Mouse (Mus musculus) forebrain, embryonic 16.5 days (tissue): ENCODE data around the gene Abhd10. TPM values are rescaled to one million over a fixed set of nuclear protein-coding genes. Genes with fewer than 3 reads are reported as not detected.

Source experiments
- ATAC-seq: fragments of 200-750 bp; cut with Nextera tagmentation; 2 replicates; pipeline ENCODE4 v1.8.0; 2017; ENCODE audit warnings: mild to moderate bottlenecking, moderate library complexity
- H3K27ac ChIP-seq: fragments of 300-500 bp; sonication (generic); 2 replicates; pipeline ENCODE4 v1.5.1; 2014; ENCODE audit warnings: low read length, control low read depth
- H3K27me3 ChIP-seq: fragments of 300-500 bp; sonication (generic); replicated peaks from 2 replicates; pipeline ENCODE4 v1.6.1; 2014; ENCODE audit warnings: low read length; ENCODE audit not compliant: control insufficient read depth, insufficient read depth
- H3K36me3 ChIP-seq: fragments of 300-500 bp; sonication (generic); 2 replicates; pipeline ENCODE4 v1.6.1; 2014; ENCODE audit not compliant: control insufficient read depth, insufficient read depth
- H3K4me1 ChIP-seq: fragments of 300-500 bp; sonication (generic); replicated peaks from 2 replicates; pipeline ENCODE4 v1.6.1; 2014; ENCODE audit warnings: low read length; ENCODE audit not compliant: control insufficient read depth, insufficient read depth
- H3K4me2 ChIP-seq: fragments of 300-500 bp; sonication (generic); 2 replicates; pipeline ENCODE4 v1.6.1; 2014; ENCODE audit warnings: mild to moderate bottlenecking, low read length, control low read depth
- H3K4me3 ChIP-seq: fragments of 300-500 bp; sonication (generic); replicated peaks from 2 replicates; pipeline ENCODE4 v1.5.1; 2014; ENCODE audit warnings: mild to moderate bottlenecking, low read length, control low read depth
- H3K9ac ChIP-seq: fragments of 300-500 bp; sonication (generic); replicated peaks from 2 replicates; pipeline ENCODE4 v1.6.1; 2014; ENCODE audit warnings: low read depth, low read length, control low read depth
- H3K9me3 ChIP-seq: fragments of 300-500 bp; sonication (generic); 2 replicates; pipeline ENCODE4 v1.6.1; 2016; ENCODE audit warnings: low read length; ENCODE audit not compliant: control insufficient read depth
- WGBS: fragments of 180-500 bp; shearing (Covaris S2); extraction: QIAGEN DNeasy Blood & Tissue Kit; methylation state at CpG from one replicate; pipeline ENCODE4 v1.1.7; 2014; 5-methylcytosine and 5-hydroxymethylcytosine counted together
- polyA plus RNA-seq: library from polyadenylated mRNA; unstranded; fragments of >200 nt; fragmentation: Nextera tagmentation; extraction: Ambion mirVana; gene quantifications from 2 replicates; pipeline ENCODE4 v1.2.1, GENCODE M21; 2015

Abhd10 gene
- polyA plus RNA-seq, 1 experiment from 2014 or later: 42.1 TPM

GRCm38 (mm10) chr16:45767434-45767833 is 24.7 kb upstream of the Abhd10 start:
- Histone ChIP-seq H3K9me3 (no peaks in the 10 kb centered on the region), H3K27me3 (no peaks in the 10 kb centered on the region), H3K4me3 (no peak overlapping the region), H3K9ac (no peak overlapping the region), H3K4me1 (peaks cover 3% of the 10 kb centered on the region; the same call in 1 of the 2 replicates), H3K4me2 (no peak overlapping the region), H3K36me3 (no peaks in the 10 kb centered on the region; the same call in 1 of the 2 replicates), H3K27ac (no peak overlapping the region)
- WGBS: 34% methylated on average over 4 of the region's 4 CpGs
- ATAC-seq: peak; percentile 40; the same call in 1 of the 2 replicates

- no peak for ATAC-seq
- Histone ChIP-seq H3K9me3 (no peaks in the 10 kb centered on the region), H3K4me1 (peaks cover 3% of the 10 kb centered on the region; the same call in 1 of the 2 replicates), H3K27me3 (no peaks in the 10 kb centered on the region), H3K27ac (no peak overlapping the region), H3K4me3 (no peak overlapping the region), H3K4me2 (no peak overlapping the region), H3K9ac (no peak overlapping the region), H3K36me3 (no peaks in the 10 kb centered on the region)
- WGBS: 90% methylated on average over 7 of the region's 7 CpGs
These were observed 23.2 kb upstream of the Abhd10 start for GRCm38 (mm10) chr16:45765801-45766494.

GRCm38 (mm10) chr16:45765102-45765501 is 22.3 kb upstream of the Abhd10 start:
- Histone ChIP-seq H3K27me3 (no peaks in the 10 kb centered on the region), H3K36me3 (no peaks in the 10 kb centered on the region), H3K9me3 (no peaks in the 10 kb centered on the region), H3K9ac (no peak overlapping the region), H3K4me3 (no peak overlapping the region), H3K4me1 (peaks cover 3% of the 10 kb centered on the region; the same call in 1 of the 2 replicates), H3K27ac (no peak overlapping the region), H3K4me2 (no peak overlapping the region)
- ATAC-seq: no peak
- 89% methylated on average over 3 of the region's 3 CpGs for WGBS

- no peak overlapping the region for H3K27ac ChIP-seq
- no peaks in the 10 kb centered on the region for H3K36me3 ChIP-seq
- 89% methylated on average over 13 of the region's 13 CpGs for WGBS
- H3K4me3 ChIP-seq: no peak overlapping the region
- no peaks in the 10 kb centered on the region for H3K27me3 ChIP-seq
- H3K4me2 ChIP-seq: no peak overlapping the region
- H3K9me3 ChIP-seq: no peaks in the 10 kb centered on the region
- no peak overlapping the region for H3K9ac ChIP-seq
- no peaks in the 10 kb centered on the region; the same call in 1 of the 2 replicates for H3K4me1 ChIP-seq
- no peak for ATAC-seq
These were observed 20.2 kb upstream of the Abhd10 start for GRCm38 (mm10) chr16:45762859-45763505.

- no peaks in the 10 kb centered on the region for H3K9me3 ChIP-seq
- WGBS: 88% methylated on average over 1 of the region's 1 CpGs
These were observed 18.7 kb upstream of the Abhd10 start for GRCm38 (mm10) chr16:45761425-45761824.

GRCm38 (mm10) chr16:45758726-45759269 is 16.0 kb upstream of the Abhd10 start:
- Histone ChIP-seq H3K36me3 (no peaks in the 10 kb centered on the region), H3K9ac (no peak overlapping the region), H3K4me3 (no peak overlapping the region), H3K4me1 (no peaks in the 10 kb centered on the region), H3K9me3 (no peaks in the 10 kb centered on the region), H3K27me3 (no peaks in the 10 kb centered on the region), H3K27ac (no peak overlapping the region), H3K4me2 (no peak overlapping the region)
- WGBS: 87% methylated on average over 9 of the region's 9 CpGs
- no peak for ATAC-seq

More at GRCm38 (mm10) chr16:45761425-45761824, 18.7 kb upstream of the Abhd10 start:
- ATAC-seq: no peak
- H3K4me3 ChIP-seq: no peak overlapping the region
- H3K4me1 ChIP-seq: no peaks in the 10 kb centered on the region
- no peak overlapping the region for H3K27ac ChIP-seq
- H3K36me3 ChIP-seq: no peaks in the 10 kb centered on the region
- H3K4me2 ChIP-seq: no peak overlapping the region
- no peak overlapping the region for H3K9ac ChIP-seq
- no peaks in the 10 kb centered on the region for H3K27me3 ChIP-seq

GRCm38 (mm10) chr16:45757421-45758078 is 14.8 kb upstream of the Abhd10 start:
- ATAC-seq: peak; percentile 26; the same call in 1 of the 2 replicates
- 86% methylated on average over 12 of the region's 12 CpGs for WGBS
- no peak overlapping the region for H3K4me3 ChIP-seq

GRCm38 (mm10) chr16:45756855-45757254 is 14.1 kb upstream of the Abhd10 start:
- Histone ChIP-seq H3K4me3 (no peak overlapping the region), H3K9ac (no peak overlapping the region), H3K9me3 (no peaks in the 10 kb centered on the region), H3K36me3 (no peaks in the 10 kb centered on the region), H3K4me1 (no peaks in the 10 kb centered on the region), H3K4me2 (no peak overlapping the region), H3K27me3 (no peaks in the 10 kb centered on the region), H3K27ac (no peak overlapping the region)
- peak; percentile 91 for ATAC-seq
- whole genome bisulfite sequencing: 34% methylated on average over 9 of the region's 9 CpGs

More at GRCm38 (mm10) chr16:45757421-45758078, 14.8 kb upstream of the Abhd10 start:
- Histone ChIP-seq H3K27ac (no peak overlapping the region), H3K4me2 (no peak overlapping the region), H3K9ac (no peak overlapping the region), H3K4me1 (no peaks in the 10 kb centered on the region), H3K9me3 (no peaks in the 10 kb centered on the region), H3K27me3 (no peaks in the 10 kb centered on the region), H3K36me3 (no peaks in the 10 kb centered on the region)

GRCm38 (mm10) chr16:45743591-45744144 is 913 bp upstream of the Abhd10 start:
- Histone ChIP-seq H3K4me1 (peaks cover 14% of the 10 kb centered on the region), H3K36me3 (no peaks in the 10 kb centered on the region), H3K4me2 (peak overlapping the region; percentile 59), H3K4me3 (no peak overlapping the region), H3K9me3 (no peaks in the 10 kb centered on the region), H3K27ac (peak overlapping the region; percentile 83; the same call in 1 of the 2 replicates), H3K9ac (no peak overlapping the region), H3K27me3 (no peaks in the 10 kb centered on the region)
- no peak for ATAC-seq
- 71% methylated on average over 4 of the region's 4 CpGs for WGBS
